Mouse (Mus musculus) testis, adult 2 months (tissue): ENCODE data around the gene Creb3. TPM values are rescaled to one million over a fixed set of nuclear protein-coding genes. Genes with fewer than 3 reads are reported as not detected.

ENCODE experiments used
- H3K27ac ChIP-seq: fragments of 200-500 bp; 2 replicates; pipeline ENCODE4 v1.5.1; 2012; ENCODE audit warnings: low read depth, low read length; ENCODE audit not compliant: control insufficient read depth, insufficient read depth
- H3K27me3 ChIP-seq: fragments of 200-500 bp; 2 replicates; pipeline ENCODE4 v1.6.1; 2012; ENCODE audit warnings: mild to moderate bottlenecking, low read length, moderate library complexity; ENCODE audit not compliant: control insufficient read depth, insufficient read depth
- H3K36me3 ChIP-seq: fragments of 200-500 bp; 2 replicates; pipeline ENCODE4 v1.6.1; 2012; ENCODE audit warnings: mild to moderate bottlenecking, low read length; ENCODE audit not compliant: control insufficient read depth, insufficient read depth
- H3K4me1 ChIP-seq: fragments of 200-500 bp; 2 replicates; pipeline ENCODE4 v1.6.1; 2012; ENCODE audit warnings: low read length; ENCODE audit not compliant: control insufficient read depth, insufficient read depth
- H3K4me3 ChIP-seq: fragments of 200-500 bp; 2 replicates; pipeline ENCODE4 v1.5.1; 2012; ENCODE audit warnings: low read depth, mild to moderate bottlenecking, low read length, moderate library complexity, mixed read lengths; ENCODE audit not compliant: control insufficient read depth
- CTCF ChIP-seq: fragments of 200-500 bp; IDR thresholded peaks from 2 replicates; pipeline ENCODE4 v1.5.1; 2012; ENCODE audit warnings: low read depth, mild to moderate bottlenecking, inconsistent platforms, low read length, moderate library complexity; ENCODE audit not compliant: control insufficient read depth, insufficient read depth, insufficient replicate concordance
- POLR2A ChIP-seq: fragments of 200-500 bp; IDR thresholded peaks from 2 replicates; pipeline ENCODE4 v1.6.1; 2012; ENCODE audit warnings: low read depth, mild to moderate bottlenecking, inconsistent platforms, low read length, moderate library complexity; ENCODE audit not compliant: control insufficient read depth
- polyA plus RNA-seq: library from polyadenylated mRNA; depleted of rRNA; stranded (reverse); fragments of >200 nt; gene quantifications from 2 replicates; pipeline ENCODE4 v1.2.3, GENCODE M21; 2012

Gene Creb3
- polyA plus RNA-seq, 1 experiment, result 35.0 TPM

GRCm38 (mm10) chr4:43527880-43528279 lies 34.3 kb upstream of the Creb3 start:
- no peak overlapping the region for H3K4me3 ChIP-seq
- peaks cover 2% of the 10 kb centered on the region; the same call in 1 of the 2 replicates for H3K27me3 ChIP-seq
- H3K36me3 ChIP-seq, result no peaks in the 10 kb centered on the region
- TF ChIP-seq CTCF (peak; percentile 75; the same call in 1 of the 2 replicates), POLR2A (no peak)
- peaks cover 12% of the 10 kb centered on the region for H3K4me1 ChIP-seq
- H3K27ac ChIP-seq, result no peak overlapping the region

GRCm38 (mm10) chr4:43528487-43528886 lies 33.6 kb upstream of the Creb3 start:
- Histone ChIP-seq H3K4me3 (no peak overlapping the region), H3K4me1 (peaks cover 7% of the 10 kb centered on the region), H3K27me3 (peaks cover 2% of the 10 kb centered on the region; the same call in 1 of the 2 replicates), H3K27ac (no peak overlapping the region), H3K36me3 (no peaks in the 10 kb centered on the region; the same call in 1 of the 2 replicates)
- TF ChIP-seq CTCF (no peak), POLR2A (no peak)

GRCm38 (mm10) chr4:43530081-43530501 lies 32.0 kb upstream of the Creb3 start:
- Histone ChIP-seq H3K27me3 (no peaks in the 10 kb centered on the region), H3K36me3 (no peaks in the 10 kb centered on the region; the same call in 1 of the 2 replicates), H3K4me3 (no peak overlapping the region), H3K27ac (no peak overlapping the region), H3K4me1 (peaks cover 3% of the 10 kb centered on the region)
- no peak for TF ChIP-seq POLR2A
- no peak for TF ChIP-seq CTCF

GRCm38 (mm10) chr4:43530581-43530980 lies 31.6 kb upstream of the Creb3 start:
- Histone ChIP-seq H3K36me3 (no peaks in the 10 kb centered on the region; the same call in none of the 2 replicates), H3K4me3 (no peak overlapping the region), H3K27me3 (no peaks in the 10 kb centered on the region), H3K4me1 (peaks cover 3% of the 10 kb centered on the region), H3K27ac (no peak overlapping the region)
- peak; percentile 28; the same call in 1 of the 2 replicates for TF ChIP-seq CTCF
- TF ChIP-seq POLR2A, result no peak

- Histone ChIP-seq H3K4me1 (peaks cover 3% of the 10 kb centered on the region), H3K27ac (peak overlapping the region; percentile 65), H3K27me3 (no peaks in the 10 kb centered on the region), H3K4me3 (no peak overlapping the region), H3K36me3 (peaks cover 3% of the 10 kb centered on the region)
- TF ChIP-seq POLR2A (no peak), CTCF (no peak)
These were observed 28.9 kb upstream of the Creb3 start for GRCm38 (mm10) chr4:43533270-43533669.

GRCm38 (mm10) chr4:43535628-43536027 lies 26.5 kb upstream of the Creb3 start:
- Histone ChIP-seq H3K4me3 (no peak overlapping the region), H3K27ac (no peak overlapping the region), H3K36me3 (peaks cover 10% of the 10 kb centered on the region), H3K27me3 (no peaks in the 10 kb centered on the region), H3K4me1 (peaks cover 3% of the 10 kb centered on the region)
- no peak for TF ChIP-seq CTCF
- TF ChIP-seq POLR2A, result no peak

GRCm38 (mm10) chr4:43536031-43536430 lies 26.1 kb upstream of the Creb3 start:
- TF ChIP-seq POLR2A (no peak), CTCF (no peak)
- H3K36me3 ChIP-seq, result peaks cover 10% of the 10 kb centered on the region

GRCm38 (mm10) chr4:43542044-43542443 lies 20.1 kb upstream of the Creb3 start:
- peaks cover 24% of the 10 kb centered on the region for H3K36me3 ChIP-seq
- no peak overlapping the region for H3K4me3 ChIP-seq
- H3K27me3 ChIP-seq, result no peaks in the 10 kb centered on the region
- TF ChIP-seq POLR2A, result no peak
- no peak for TF ChIP-seq CTCF
- no peak overlapping the region for H3K27ac ChIP-seq
- H3K4me1 ChIP-seq, result no peaks in the 10 kb centered on the region

More at GRCm38 (mm10) chr4:43536031-43536430, 26.1 kb upstream of the Creb3 start:
- peaks cover 3% of the 10 kb centered on the region for H3K4me1 ChIP-seq
- H3K4me3 ChIP-seq, result no peak overlapping the region
- H3K27ac ChIP-seq, result no peak overlapping the region
- no peaks in the 10 kb centered on the region for H3K27me3 ChIP-seq
